Mouse (Mus musculus) c-Kit-positive CD71-positive TER-119-negative erythroid progenitor cells, embryonic 14.5 days (primary cell): ENCODE results near the gene Map7.

Experiments used
- DNase-seq: peaks from one replicate; pipeline ENCODE4 v3.0.0-alpha.2; 2013; ENCODE audit warnings: low read depth

The Map7 gene

GRCm38 (mm10) chr10:20234466-20234865 lies 86.2 kb downstream of the Map7 start:
- DNase-seq: no peak

GRCm38 (mm10) chr10:20235656-20236055 lies 87.4 kb downstream of the Map7 start:
- DNase-seq: no peak

- DNase-seq: no peak
Observed at GRCm38 (mm10) chr10:20236241-20236640, 88.0 kb downstream of the Map7 start.

GRCm38 (mm10) chr10:20238281-20238680 lies 90.0 kb downstream of the Map7 start:
- no peak for DNase-seq

GRCm38 (mm10) chr10:20240858-20241257 lies 92.6 kb downstream of the Map7 start:
- no peak for DNase-seq

- no peak for DNase-seq
Observed at GRCm38 (mm10) chr10:20243321-20243720, 95.0 kb downstream of the Map7 start.

- no peak for DNase-seq
Observed at GRCm38 (mm10) chr10:20245082-20245481, 96.8 kb downstream of the Map7 start.

- DNase-seq: no peak
Observed at GRCm38 (mm10) chr10:20249091-20249490, 100.8 kb downstream of the Map7 start.

GRCm38 (mm10) chr10:20255579-20255978 lies 107.3 kb downstream of the Map7 start:
- DNase-seq: no peak

GRCm38 (mm10) chr10:20257054-20257643 lies 108.9 kb downstream of the Map7 start:
- DNase-seq: peak; percentile 34

GRCm38 (mm10) chr10:20257721-20258720 lies 109.8 kb downstream of the Map7 start:
- DNase-seq: no peak

GRCm38 (mm10) chr10:20259476-20259875 lies 111.2 kb downstream of the Map7 start:
- DNase-seq: no peak

- no peak for DNase-seq
Observed at GRCm38 (mm10) chr10:20262896-20263295, 114.6 kb downstream of the Map7 start.

GRCm38 (mm10) chr10:20264479-20264878 lies 116.2 kb downstream of the Map7 start:
- no peak for DNase-seq

GRCm38 (mm10) chr10:20267032-20267431 lies 118.8 kb downstream of the Map7 start:
- DNase-seq: no peak

GRCm38 (mm10) chr10:20268945-20269344 lies 120.7 kb downstream of the Map7 start:
- DNase-seq: no peak

GRCm38 (mm10) chr10:20272380-20272779 lies 124.1 kb downstream of the Map7 start:
- no peak for DNase-seq

- DNase-seq: no peak
Observed at GRCm38 (mm10) chr10:20273278-20273677, 125.0 kb downstream of the Map7 start.

- DNase-seq: peak; percentile 67
Observed at GRCm38 (mm10) chr10:20274022-20274421, 125.8 kb downstream of the Map7 start.

- DNase-seq: no peak
Observed at GRCm38 (mm10) chr10:20281456-20281855, 133.2 kb downstream of the Map7 start.

- no peak for DNase-seq
Observed at GRCm38 (mm10) chr10:20285289-20285975, 137.2 kb downstream of the Map7 start.

GRCm38 (mm10) chr10:20285994-20286836 lies 137.9 kb downstream of the Map7 start:
- no peak for DNase-seq
